Mouse (Mus musculus) erythroblast, embryonic 14.5 days (primary cell): ENCODE results near the gene Tacstd2.

Experiments
- GATA1 ChIP-seq: IDR thresholded peaks from 2 replicates; pipeline ENCODE4 v1.6.1; 2012; ENCODE audit warnings: low read length, inconsistent platforms, mixed read lengths
- TAL1 ChIP-seq: IDR thresholded peaks from 3 replicates; pipeline ENCODE4 v1.6.1; 2012; ENCODE audit warnings: low read length, inconsistent platforms, mixed read lengths

GRCm38 (mm10) chr6:67555376-67555775, 19.8 kb upstream of the Tacstd2 start:
- TF ChIP-seq GATA1, result no peak
- no peak for TF ChIP-seq TAL1
